Mouse (Mus musculus): ENCODE data around the gene Alkbh7. TPM values are rescaled to one million over a fixed set of nuclear protein-coding genes. Genes with fewer than 3 reads are reported as not detected.

Alkbh7 gene
- 10 to 100 TPM; 24.4 to 27.2 (median 26.1) TPM for total RNA-seq (2022)

DNA sequence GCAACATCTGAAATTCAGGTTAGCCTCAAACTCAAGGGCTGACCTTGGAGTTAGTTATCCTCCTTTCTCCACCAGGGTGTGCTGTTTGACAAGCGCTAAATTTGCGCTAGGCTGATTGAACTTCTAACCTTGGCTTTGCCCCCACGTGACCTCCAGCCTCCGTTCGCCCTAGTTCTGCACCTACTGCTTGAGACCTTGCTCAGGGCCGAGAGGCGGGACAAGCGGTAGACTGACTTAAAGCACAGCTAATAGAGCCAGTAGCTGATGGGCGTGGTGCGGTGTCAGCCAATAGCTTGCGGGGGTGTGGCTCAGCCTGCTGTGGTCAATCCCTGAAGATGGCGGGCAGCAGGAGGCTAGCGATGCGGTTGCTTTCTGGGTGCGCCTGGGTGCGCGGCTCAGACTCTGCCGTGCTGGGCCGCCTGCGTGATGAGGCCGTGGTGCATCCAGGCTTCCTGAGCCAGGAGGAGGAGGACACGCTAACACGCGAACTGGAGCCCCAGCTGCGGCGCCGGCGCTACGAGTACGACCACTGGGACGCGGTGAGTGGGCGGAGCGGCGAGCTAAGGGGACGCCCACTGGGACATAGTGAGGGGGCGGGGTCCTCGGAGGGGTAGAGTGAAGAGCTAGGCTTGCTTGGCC lies at the start of gene Alkbh7:
Gene Alkbh7, plus strand, starts transcription at position 311 of the 639 bp plus-strand sequence.
- peak; percentile 86 to 97 for DNase-seq (ENCODE audit: low spot score in 2 of 2)

DNA sequence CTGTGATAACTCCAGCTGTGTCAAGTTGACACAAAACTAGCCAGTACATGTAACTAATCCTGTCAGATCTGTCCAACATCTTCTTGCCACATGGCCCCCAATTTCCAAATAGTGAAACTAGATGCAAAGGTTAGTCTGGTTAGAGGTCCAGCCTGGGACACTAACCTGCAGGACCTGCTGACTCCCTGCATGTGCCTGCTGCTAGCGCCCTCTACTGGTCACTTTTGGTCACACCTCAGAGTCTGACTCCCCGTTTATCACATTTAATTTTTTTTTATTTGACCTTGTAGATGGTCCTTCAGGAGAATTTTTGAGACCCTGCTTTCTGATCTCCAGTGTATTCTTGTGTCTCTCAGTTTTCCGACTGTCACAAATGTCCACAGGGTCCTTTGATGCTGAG lies 46.2 kb upstream of the Alkbh7 start:
- no peak for DNase-seq (ENCODE audit: low spot score in 2 of 2)

DNA sequence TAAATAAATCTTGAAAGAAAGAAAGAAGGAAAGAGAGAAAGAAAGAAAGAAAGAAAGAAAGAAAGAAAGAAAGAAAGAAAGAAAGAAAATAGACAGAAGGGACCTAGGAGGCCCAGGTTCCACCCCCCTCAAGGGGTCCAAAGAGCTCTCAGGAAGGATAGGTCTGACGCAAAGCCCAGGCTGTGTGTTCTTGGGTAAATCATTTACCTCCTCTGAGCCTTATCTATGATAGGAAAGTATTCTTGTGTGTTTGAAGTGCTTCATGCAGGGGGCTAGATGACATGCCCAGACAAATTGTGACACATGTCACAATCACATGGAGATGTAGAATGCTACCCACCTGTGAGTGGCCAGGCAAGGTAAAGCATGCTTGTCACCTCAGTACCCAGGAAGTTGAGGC lies 44.5 kb upstream of the Alkbh7 start:
- DNase-seq (ENCODE audit: low spot score in 2 of 2): no peak

DNA sequence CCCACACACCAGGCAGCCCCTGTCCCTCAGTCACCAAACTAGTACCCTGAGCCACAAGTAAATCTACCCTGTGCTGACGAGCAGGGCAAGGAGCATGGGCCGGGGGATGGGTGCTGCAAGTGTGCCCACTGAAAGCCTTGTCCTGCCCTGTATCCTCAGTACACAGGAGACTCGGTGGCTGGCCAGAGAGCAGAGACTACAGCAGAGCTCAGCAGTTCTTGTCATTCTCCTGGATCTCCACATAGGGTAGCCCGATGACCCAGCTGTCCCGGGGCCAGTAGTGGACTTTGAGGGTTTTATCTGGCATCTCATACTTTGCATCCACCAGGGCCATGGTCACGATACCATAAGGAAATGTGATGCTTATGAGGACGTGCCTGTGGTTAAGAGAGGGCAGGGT lies 42.3 kb upstream of the Alkbh7 start:
- DNase-seq (ENCODE audit: low spot score in 2 of 2): no peak

DNA sequence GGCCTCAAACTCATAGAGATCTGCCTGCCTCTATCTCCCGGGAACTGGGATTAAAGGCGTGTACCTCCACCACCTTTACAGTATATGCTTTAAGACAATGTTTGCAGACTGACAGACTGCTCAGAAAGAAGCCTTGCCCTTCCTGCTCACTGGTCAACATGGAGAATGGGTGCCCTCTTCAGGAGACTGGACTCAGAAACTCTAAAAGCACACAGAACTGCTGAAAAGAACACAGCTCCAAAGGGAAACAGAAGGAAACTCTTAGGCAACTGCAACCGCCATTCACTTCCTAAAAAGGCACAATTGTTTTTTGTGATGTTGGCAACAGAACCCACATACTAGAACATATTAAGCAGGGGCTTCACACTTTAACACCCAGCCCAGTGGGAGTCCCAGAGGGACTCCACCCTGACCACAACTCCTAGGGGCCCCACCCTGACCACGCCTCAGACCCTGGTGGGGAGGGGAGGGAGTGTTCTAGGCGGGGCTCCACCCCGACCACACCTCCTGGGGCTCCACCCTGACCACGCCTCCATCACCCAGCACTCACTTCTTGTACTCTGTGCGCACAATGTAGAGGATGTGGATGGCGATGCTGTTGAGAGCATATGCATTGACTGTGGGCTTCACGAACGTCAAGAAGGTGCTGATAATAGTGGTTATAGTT lies 39.2 kb upstream of the Alkbh7 start:
- DNase-seq (ENCODE audit: low spot score in 2 of 2): no peak

DNA sequence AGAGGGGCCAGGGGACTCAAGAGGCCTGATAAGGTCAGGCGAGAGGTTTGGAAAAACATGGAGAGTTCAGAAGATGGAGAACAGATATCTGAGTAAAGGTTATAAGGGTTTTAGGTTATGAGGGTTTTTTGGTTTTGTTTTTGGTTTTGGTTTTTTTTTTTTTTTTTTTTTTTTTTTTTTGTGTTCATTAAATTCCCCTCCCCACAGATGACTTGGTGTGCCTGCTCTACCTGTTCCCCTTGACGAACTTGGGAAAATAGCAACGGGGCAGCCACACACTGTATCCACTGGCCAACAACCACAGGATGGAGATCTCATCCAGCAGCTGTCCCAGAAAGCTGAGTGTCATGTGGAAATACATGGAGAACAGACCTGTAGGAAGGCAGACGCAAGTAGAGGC lies 38.5 kb upstream of the Alkbh7 start:
- DNase-seq (ENCODE audit: low spot score in 2 of 2): no peak

DNA sequence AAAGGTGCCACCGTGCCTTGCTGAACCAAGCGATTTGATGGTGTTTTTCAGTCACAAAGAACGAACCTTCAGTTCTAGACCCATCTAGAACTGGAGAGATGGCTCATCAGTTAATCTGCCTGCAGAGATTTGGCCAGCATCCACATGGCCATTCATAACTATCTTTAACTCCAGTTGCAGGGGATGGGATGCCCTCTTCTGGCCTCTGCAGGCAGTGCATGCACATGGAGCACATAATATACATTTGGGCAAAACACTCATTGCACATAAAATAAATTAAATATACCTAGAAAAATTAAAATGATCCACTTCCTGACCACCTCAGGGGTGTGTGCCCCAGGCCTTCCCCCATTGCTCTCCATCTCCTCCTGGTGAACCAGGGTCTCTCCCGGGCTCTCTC lies 35.3 kb upstream of the Alkbh7 start:
- no peak for DNase-seq (ENCODE audit: low spot score in 2 of 2)

DNA sequence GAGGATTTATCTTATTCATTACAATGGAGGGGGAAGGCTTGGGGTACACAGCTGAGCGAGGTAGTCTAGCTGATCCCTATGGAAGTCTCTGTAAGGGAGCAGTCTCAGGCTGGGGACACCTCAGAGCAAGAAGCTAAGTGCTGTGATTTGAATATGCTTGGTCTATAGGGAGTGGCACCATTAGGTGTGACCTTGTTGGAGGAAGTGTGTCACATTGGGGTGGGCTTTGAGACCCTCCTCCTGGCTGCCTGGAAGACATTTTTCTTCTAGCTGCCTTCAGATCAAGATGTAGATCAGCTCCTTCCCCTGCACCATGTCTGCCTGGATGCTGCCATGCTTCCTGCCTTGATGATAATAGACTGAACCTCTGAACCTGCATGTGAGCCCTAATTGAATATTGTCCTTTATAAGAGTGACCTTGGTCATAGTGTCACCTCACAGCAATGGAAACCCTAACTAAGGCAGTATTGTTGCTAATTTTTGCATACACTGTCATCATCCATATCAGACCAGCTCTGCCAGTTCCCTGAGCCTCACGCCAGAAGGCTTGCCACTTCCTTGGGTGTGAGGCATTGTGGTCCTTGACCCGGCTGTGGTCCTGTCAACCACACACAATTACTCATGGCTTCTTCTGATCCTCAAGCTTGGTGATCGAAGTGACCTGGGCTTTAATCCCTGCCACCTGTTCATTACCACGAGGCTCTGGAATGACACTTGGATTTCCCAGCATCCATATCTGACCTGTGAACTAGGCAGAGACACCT lies 34.3 kb upstream of the Alkbh7 start:
- no peak for DNase-seq (ENCODE audit: low spot score in 2 of 2)

DNA sequence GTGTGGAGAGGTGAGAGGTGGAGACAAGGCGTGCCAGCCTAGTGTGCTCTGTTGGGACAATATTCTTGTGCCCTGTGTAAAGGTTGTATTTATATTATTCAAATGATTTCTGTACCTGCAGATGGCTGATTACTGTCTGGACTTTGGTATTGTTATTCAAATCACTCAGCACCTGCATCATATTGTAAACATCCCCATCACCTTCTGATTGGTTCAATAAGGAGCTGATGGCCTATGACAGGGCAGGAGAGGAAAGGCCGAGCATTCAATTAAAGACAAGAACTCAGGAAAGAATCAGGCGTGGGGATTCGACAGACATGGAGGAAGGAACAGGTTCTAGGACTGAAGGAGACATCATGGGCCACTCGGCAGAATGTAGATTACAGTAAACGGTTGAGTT lies 33.5 kb upstream of the Alkbh7 start:
- DNase-seq (ENCODE audit: low spot score in 2 of 2): no peak

DNA sequence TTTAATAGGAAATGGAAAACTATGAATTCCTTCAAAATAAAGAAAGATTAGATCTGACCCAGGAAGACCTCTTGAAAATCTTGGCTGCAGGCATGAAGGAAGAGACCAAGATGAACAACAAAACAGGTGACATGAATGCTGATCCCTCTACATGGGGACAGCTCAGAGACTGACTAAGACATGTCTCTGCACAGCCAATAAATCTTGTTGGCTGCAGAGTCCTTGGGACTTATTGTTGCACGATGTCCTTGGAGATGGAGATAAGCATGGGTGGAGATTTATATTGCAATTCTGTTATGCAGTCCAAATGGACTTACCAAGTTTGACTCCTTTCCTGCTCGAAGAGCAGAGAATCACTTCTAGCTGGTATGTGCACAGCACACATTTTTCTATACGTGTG lies 27.8 kb upstream of the Alkbh7 start:
- no peak for DNase-seq (ENCODE audit: low spot score in 2 of 2)

DNA sequence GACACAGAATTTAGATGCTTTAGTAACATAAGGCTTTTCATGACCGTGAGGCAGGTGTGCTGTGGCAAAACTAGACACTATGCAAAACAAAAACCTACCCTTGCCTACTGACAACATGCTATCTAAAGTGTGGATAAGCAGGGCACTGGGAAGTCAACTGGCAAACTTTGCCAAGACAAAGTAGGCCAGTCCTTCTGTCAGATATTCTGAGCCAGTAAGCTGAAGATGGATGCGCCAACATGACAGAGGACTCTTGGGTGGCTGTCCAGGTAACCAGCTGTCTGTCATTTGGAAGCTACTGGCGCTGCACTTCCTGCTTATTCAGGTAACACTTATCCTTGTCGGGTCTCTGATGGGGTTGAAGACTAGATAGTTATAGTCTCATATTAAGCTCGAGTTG lies 27.1 kb upstream of the Alkbh7 start:
- no peak for DNase-seq (ENCODE audit: low spot score in 2 of 2)

DNA sequence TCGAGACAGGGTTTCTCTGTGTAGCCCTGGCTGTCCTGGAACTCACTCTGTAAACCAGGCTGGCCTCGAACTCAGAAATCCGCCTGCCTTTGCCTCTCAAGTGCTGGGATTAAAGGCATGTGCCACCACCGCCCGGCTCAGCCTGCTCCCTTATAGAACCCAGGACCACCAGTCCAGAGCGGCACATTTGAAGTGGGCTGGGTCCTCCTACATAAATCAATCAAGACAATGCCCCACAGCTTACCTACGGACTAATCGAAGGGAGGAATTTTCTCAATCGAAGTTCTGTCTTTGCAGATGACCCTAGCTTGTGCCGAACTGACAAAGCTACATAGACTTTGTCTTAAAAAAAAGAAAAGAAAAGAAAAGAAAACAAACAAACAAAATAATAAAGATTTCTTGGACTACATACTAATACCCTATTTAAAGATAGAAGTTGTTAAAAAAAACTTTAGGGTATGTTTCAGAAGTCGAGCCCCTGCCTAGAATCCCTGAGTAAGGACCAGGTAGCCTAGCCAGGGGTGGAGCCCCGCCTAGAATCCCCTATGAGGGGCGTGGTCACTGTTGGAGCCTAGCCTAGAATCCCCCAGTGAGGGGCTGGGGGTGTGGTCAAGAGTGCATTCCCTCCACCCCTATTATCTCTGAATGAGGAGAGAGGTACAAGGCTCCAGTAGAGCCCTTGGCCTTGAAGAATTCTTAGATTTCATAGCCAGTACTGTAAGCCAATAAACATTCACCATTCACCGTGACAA lies 23.0 kb upstream of the Alkbh7 start:
- DNase-seq (ENCODE audit: low spot score in 2 of 2): no peak

DNA sequence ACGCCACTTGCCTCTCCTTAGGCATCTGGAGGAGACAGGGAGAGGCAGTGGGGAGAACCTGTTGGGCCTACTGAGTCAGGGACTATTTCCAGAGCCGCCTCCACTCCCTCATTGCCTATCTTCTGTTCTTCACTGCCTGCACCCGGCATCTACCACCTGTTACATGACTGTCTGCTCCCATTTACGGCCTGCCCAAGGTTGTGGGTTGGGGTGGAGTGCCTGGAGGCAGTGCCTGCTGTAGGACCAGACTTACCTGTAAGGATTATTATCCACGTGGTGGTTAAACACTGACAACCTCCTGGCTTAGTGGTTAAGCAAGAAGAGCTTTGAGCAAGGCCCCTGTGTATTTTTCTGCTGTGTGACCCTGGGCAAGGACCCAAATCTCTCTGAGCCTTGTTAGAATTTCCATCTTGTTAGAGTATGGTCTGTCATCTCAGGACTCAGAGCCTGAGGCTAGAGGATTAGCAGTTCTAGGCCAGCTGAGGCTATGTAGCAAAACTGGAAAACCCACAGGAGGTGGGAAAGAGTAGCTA lies 22.4 kb upstream of the Alkbh7 start:
- DNase-seq (ENCODE audit: low spot score in 2 of 2): no peak

DNA sequence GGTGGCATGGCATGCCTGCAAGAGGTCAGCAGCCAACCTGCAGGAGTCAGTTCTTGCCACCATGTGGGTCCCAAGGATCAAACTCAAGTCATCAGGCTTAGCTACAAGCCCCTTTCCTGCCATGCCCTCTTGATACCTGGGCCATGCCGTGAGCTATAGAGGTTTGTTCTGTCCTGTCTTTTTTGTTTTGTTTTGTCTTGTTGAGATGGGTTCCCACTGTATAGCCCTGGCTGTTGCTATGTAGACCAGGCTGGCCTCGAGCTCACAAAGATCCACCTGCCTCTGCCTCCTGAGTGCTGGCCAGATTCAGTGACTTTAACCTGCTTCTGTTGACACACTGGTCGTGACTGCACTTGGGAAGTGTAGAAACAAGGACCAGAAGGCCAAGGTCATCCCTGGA lies 21.7 kb upstream of the Alkbh7 start:
- DNase-seq (ENCODE audit: low spot score in 2 of 2): no peak

DNA sequence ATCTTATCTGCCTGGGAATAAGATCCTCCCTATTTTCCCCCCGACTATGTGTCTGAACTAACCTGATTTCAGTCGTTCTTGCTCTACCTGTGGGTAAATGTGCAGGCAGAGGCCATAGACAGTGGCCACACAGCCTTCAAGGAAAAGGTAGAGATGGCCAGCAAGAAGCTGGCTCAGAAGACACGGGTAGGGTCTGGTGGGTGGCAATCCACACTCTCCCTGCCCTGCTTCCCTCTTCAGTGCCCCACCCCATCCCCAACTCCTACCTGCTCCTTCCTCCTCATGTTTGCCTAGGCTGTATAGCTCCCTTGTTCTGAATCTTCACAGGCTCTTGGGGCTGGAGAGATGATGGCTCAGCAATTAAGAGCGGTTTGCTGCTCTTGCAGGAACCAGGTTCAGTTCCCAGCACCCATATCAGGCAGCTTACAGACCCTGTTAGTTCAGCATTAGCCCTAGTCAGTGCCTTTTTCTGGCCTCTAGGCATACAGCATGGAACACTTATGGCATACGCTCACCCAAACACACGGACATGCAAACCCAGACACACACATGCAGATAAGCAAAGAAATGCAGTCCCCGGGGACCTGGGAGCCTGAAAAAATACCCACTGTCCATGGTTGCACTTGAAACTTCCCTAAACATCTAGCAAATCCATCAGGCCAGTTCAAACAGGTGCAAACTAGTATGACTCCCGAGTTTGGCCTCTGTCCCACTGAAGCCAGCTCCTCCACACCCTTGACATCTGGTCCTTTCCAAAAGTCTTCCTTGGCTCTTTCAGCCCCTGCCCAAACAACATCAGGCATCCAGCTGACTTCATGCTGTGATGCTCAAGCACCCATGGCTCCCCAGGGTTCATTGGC lies 20.4 kb upstream of the Alkbh7 start:
- DNase-seq (ENCODE audit: low spot score in 2 of 2): no peak

DNA sequence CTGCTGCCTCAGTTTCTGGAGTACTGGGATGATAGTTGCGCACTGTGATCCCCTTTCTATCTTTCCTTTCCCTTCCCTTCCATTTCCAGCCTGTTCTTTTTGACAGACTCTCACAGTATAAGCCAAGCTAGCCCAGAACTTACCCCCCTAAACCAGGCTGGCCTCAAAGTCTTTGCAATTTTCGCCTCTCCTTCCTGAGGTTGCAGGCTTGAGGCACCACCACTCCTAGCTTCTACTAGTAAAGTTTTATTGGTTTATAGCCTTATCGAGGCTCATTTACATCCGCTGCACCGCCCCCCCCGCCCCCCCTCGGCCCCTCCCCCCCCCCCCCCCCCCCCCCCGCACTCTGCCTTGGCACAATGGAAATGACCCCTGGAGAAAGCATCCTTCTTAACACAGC lies 17.6 kb upstream of the Alkbh7 start:
- no peak for DNase-seq (ENCODE audit: low spot score in 2 of 2)

DNA sequence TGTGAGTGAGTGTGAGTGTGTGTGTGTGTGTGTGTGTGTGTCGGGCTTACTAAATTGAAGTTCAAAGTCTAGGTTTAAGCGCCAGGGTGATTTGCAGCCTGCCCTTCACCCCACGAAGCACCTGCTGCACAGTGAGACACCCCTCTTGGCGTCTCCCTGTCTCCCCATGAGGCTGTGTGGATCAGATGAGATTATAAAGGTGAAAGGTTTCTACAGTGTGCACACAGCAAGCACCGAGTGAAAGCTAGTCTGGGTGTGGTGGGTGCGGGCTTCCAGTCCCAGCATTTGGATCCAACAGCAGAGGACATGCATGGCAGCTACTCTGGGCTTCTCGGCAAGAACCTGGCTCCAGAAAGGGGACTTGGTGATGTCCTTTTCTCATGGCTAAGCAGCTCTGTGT lies 16.1 kb upstream of the Alkbh7 start:
- DNase-seq (ENCODE audit: low spot score in 2 of 2): no peak

DNA sequence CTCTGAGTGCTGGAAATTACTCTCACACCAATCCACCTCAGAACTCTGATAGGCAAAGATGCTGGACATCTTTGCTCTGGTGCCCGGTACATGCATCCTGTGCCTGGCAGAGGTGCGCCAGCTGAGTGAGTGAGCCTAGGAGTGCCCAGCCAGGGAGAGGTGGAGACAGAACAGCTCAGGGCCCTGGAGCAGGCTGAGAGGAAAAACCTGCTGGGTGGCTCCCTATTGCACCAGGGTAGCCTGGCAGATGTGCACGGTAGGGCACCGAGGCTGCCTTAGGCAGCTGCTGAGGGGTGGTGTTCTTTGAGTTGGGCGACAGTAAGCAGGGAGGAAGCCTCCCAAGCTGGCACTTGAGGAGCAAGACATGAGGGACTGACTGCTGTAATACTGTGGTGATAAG lies 15.1 kb upstream of the Alkbh7 start, which contains the start of gene Acer1:
Gene Acer1, minus strand, starts transcription at position 114 of the 400 bp plus-strand sequence.
- DNase-seq (ENCODE audit: low spot score in 2 of 2): no peak

DNA sequence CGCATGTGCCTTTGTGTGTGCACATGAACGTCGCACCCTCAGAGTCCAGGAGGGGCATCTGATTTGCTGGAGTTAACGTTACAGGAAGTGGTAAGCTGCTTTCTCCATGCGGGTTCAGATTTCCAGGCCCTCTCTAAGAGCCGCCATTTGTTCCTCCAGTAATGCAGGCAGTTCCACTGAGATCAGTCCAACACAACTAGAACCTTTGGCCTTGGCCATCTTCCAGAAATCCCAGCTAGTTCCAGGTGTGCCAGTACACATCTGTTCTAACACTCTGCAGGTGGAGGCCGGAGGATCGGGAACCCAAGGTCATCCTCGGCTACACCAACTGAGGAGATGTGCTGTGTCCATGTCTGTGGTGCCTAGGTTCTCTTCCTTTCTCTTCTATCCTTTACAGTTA lies 12.3 kb upstream of the Alkbh7 start:
- no peak for DNase-seq (ENCODE audit: low spot score in 2 of 2)

DNA sequence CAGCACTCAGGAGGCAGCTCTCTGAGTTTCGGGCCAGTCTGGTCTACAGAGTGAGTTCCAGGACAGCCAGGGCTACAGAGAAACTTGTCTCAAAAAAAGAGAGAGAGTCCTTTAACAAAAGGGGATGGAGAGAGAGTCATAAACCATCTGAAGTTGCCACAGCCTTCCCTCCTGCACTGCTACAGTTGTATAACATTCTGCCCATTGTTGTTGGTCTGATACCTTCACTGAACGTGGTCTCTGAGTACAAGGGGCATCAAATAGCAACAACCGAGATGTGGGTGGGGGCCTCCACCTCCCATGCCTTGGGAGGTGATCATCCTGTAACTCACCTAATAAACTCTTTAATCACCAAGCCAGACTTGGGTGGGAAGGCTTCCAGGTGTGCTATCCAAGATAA lies 11.5 kb upstream of the Alkbh7 start:
- no peak for DNase-seq (ENCODE audit: low spot score in 2 of 2)

Data from left cerebral cortex, adult 8-10 months (tissue).